Mouse (Mus musculus): ENCODE data around the gene Copg1.

GRCm38 (mm10) chr6:87873963-87874362 lies 13.7 kb upstream of the Copg1 start:
- TF ChIP-seq CTCF (IDR thresholded peaks at IDR 0.05; ENCODE audit: borderline replicate concordance, control insufficient read depth, extremely low read depth, insufficient read depth, low read length, poor library complexity) = no peak
- no peak for TF ChIP-seq POLR2A (IDR thresholded peaks at IDR 0.05; ENCODE audit: control insufficient read depth, extremely low read depth, insufficient read depth, low read length, poor library complexity)
